Mouse (Mus musculus) hindbrain, embryonic 13.5 days (tissue): ENCODE data around the gene Gm20920. TPM values are rescaled to one million over a fixed set of nuclear protein-coding genes. Genes with fewer than 3 reads are reported as not detected.
"Not testable (repeated sequence)": the region's sequence is repeated elsewhere in the genome, so short reads cannot be mapped to it uniquely, and the experiment has no call there.

ENCODE experiments used
- ATAC-seq: fragments of 200-750 bp; cut with Nextera tagmentation; 2 replicates; pipeline ENCODE4 v1.8.0; 2017; ENCODE audit warnings: moderate TSS enrichment; ENCODE audit not compliant: low FRiP score
- H3K27ac ChIP-seq: fragments of 300-500 bp; sonication (generic); 2 replicates; pipeline ENCODE4 v1.5.1; 2015; ENCODE audit warnings: inconsistent platforms, mild to moderate bottlenecking, moderate library complexity
- H3K27me3 ChIP-seq: fragments of 300-500 bp; sonication (generic); 2 replicates; pipeline ENCODE4 v1.6.1; 2015; ENCODE audit warnings: mild to moderate bottlenecking, inconsistent platforms
- H3K36me3 ChIP-seq: fragments of 300-500 bp; sonication (generic); 2 replicates; pipeline ENCODE4 v1.6.1; 2015; ENCODE audit warnings: mild to moderate bottlenecking, inconsistent platforms
- H3K4me1 ChIP-seq: fragments of 300-500 bp; sonication (generic); replicated peaks from 2 replicates; pipeline ENCODE4 v1.6.1; 2015; ENCODE audit warnings: inconsistent platforms
- H3K4me2 ChIP-seq: fragments of 300-500 bp; sonication (generic); 2 replicates; pipeline ENCODE4 v1.6.1; 2015; ENCODE audit warnings: inconsistent platforms, mild to moderate bottlenecking, moderate library complexity
- H3K4me3 ChIP-seq: fragments of 300-500 bp; sonication (generic); 2 replicates; pipeline ENCODE4 v1.5.1; 2015; ENCODE audit warnings: mild to moderate bottlenecking, inconsistent platforms
- H3K9ac ChIP-seq: fragments of 300-500 bp; sonication (generic); 2 replicates; pipeline ENCODE4 v1.6.1; 2015; ENCODE audit warnings: mild to moderate bottlenecking, inconsistent platforms
- H3K9me3 ChIP-seq: fragments of 300-500 bp; sonication (generic); 2 replicates; pipeline ENCODE4 v1.6.1; 2016; ENCODE audit warnings: inconsistent platforms
- WGBS: fragments of 180-500 bp; shearing (Covaris S2); methylation state at CpG from one replicate; pipeline ENCODE4 v1.1.7; 2015; 5-methylcytosine and 5-hydroxymethylcytosine counted together
- polyA plus RNA-seq: library from polyadenylated mRNA; unstranded; fragments of >200 nt; fragmentation: Nextera tagmentation; extraction: Ambion mirVana; gene quantifications from 2 replicates; pipeline ENCODE4 v1.2.1, GENCODE M21; 2015

The Gm20920 gene
- polyA plus RNA-seq: not detected in 2 replicates

DNA sequence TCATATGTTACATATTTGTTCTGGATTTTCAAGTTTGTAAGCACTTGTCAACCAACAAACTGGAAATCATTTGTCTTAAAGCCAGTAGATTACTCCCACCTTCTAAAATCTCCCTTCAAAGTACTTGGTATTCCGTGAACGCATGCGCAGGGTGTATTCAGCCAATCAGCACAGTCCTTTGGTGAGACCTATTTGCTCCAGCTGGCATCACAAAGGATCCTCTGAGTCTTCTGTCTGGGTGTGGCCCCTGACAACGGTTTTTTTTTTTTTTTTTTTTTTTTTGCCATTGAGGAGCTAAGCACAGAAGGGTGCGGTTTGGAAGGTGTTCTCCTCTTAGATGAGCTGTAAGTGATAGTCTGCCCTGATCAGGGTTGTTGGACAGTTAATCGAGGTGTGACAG is at the start of gene Gm20920:
Gm20920 (plus strand) TSS at position 301 of the 400 bp plus-strand sequence.
- not testable (repeated sequence) for H3K4me3 ChIP-seq, H3K27me3 ChIP-seq, H3K9ac ChIP-seq, H3K27ac ChIP-seq, H3K4me2 ChIP-seq, ATAC-seq, H3K36me3 ChIP-seq, H3K4me1 ChIP-seq, H3K9me3 ChIP-seq
- no CpG with 5 or more reads among the region's 6 CpGs for WGBS
